8 mouse cellular contexts compared by ENCODE assay signal in the genomic region with DNA sequence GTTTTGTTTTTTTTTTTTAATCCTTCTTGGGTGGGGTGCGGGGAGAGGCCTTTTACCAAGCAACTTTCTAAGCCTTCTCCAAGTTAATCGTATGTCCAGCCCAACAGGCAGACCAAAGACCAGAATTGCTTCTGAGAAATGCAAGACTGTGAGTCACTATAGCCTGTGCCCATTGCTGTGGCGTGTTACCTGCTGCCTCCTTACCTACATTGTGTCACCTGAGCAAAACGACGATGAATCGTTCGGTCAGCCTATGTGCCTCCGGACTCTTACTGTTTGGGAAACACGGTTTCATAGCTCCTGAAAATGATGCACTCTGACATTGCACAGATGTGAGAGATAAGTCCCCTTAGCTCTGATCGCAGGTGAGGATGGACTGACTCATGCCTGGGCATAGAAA. TPM values are rescaled to one million over a fixed set of nuclear protein-coding genes. Genes with fewer than 3 reads are reported as not detected.
DNase-seq lines count a peak whose midpoint lies in the region; ATAC-seq and TF ChIP-seq lines count a peak whose summit lies in the region.

No protein-coding gene starts in this region.

- H3K36me3 ChIP-seq in lung, embryonic 15.5 days: no peaks in the 10 kb centered on the region
- no peaks in the 10 kb centered on the region for H3K36me3 ChIP-seq in forebrain, embryonic 13.5 days (ENCODE audit: poor library complexity, severe bottlenecking)
- H3K36me3 ChIP-seq in limb, embryonic 10.5 days: no peaks in the 10 kb centered on the region
- H3K36me3 ChIP-seq in stomach, embryonic 14.5 days (ENCODE audit: control insufficient read depth, insufficient read depth, low read length): no peaks in the 10 kb centered on the region

- no peaks in the 10 kb centered on the region for H3K9me3 ChIP-seq in lung, embryonic 15.5 days
- H3K9me3 ChIP-seq in forebrain, embryonic 13.5 days (replicated peaks): no peaks in the 10 kb centered on the region
- no peaks in the 10 kb centered on the region for H3K9me3 ChIP-seq in limb, embryonic 10.5 days (replicated peaks)
- no peaks in the 10 kb centered on the region for H3K9me3 ChIP-seq in stomach, embryonic 14.5 days (ENCODE audit: control insufficient read depth, low read depth, low read length)

- no peak for ATAC-seq in lung, embryonic 15.5 days (ENCODE audit: borderline replicate concordance, extremely low read depth, low FRiP score, low TSS enrichment)
- no peak for ATAC-seq in forebrain, embryonic 13.5 days
- no peak for ATAC-seq in stomach, embryonic 14.5 days (ENCODE audit: insufficient number of reproducible peaks, insufficient read depth, low FRiP score, low read depth)

- H3K9ac ChIP-seq in lung, embryonic 15.5 days: no peak overlapping the region; the same call in 1 of the 2 replicates
- H3K9ac ChIP-seq in forebrain, embryonic 13.5 days: no peak overlapping the region
- no peak overlapping the region for H3K9ac ChIP-seq in stomach, embryonic 14.5 days (replicated peaks; ENCODE audit: low read depth, low read length)

- TF ChIP-seq POLR2A in lung, adult 2 months (IDR thresholded peaks at IDR 0.05; ENCODE audit: borderline replicate concordance, extremely low read depth, low read depth, low read length): no peak

- 0 out of 2 replicates have a peak overlapping the region, but pooled peaks have one; percentile 39 for H3K27ac ChIP-seq in lung, embryonic 15.5 days
- no peak overlapping the region for H3K27ac ChIP-seq in forebrain, embryonic 13.5 days
- H3K27ac ChIP-seq in limb, embryonic 10.5 days: no peak overlapping the region
- H3K27ac ChIP-seq in stomach, embryonic 14.5 days (ENCODE audit: low read length): peak overlapping the region; percentile 30; the same call in 1 of the 2 replicates
- no peak overlapping the region for H3K27ac ChIP-seq in gastrocnemius, adult 2 months

- H3K4me1 ChIP-seq in lung, embryonic 15.5 days: peaks cover 6% of the 10 kb centered on the region; the same call in 1 of the 2 replicates
- no peaks in the 10 kb centered on the region for H3K4me1 ChIP-seq in lung, adult 2 months (ENCODE audit: control insufficient read depth, insufficient read depth, low read length)
- H3K4me1 ChIP-seq in forebrain, embryonic 13.5 days: peaks cover 13% of the 10 kb centered on the region; the same call in 1 of the 2 replicates
- H3K4me1 ChIP-seq in limb, embryonic 10.5 days: peaks cover 20% of the 10 kb centered on the region
- H3K4me1 ChIP-seq in stomach, embryonic 14.5 days (ENCODE audit: control insufficient read depth, insufficient read depth, low read length): no peaks in the 10 kb centered on the region

- peak overlapping the region; percentile 75 for H3K4me3 ChIP-seq in lung, embryonic 15.5 days
- no peak overlapping the region for H3K4me3 ChIP-seq in lung, adult 2 months (replicated peaks; ENCODE audit: extremely low read depth, low read depth, low read length)
- 0 out of 2 replicates have a peak overlapping the region, but pooled peaks have one; percentile 78 for H3K4me3 ChIP-seq in forebrain, embryonic 13.5 days
- peak overlapping the region; percentile 80 for H3K4me3 ChIP-seq in limb, embryonic 10.5 days
- peak overlapping the region; percentile 89 for H3K4me3 ChIP-seq in stomach, embryonic 14.5 days (ENCODE audit: low read depth, low read length)
- H3K4me3 ChIP-seq in gastrocnemius, adult 2 months: no peak overlapping the region

- DNase-seq in lung, adult 2 months: no peak
- no peak for DNase-seq in limb, embryonic 10.5 days (ENCODE audit: low spot score)
- no peak for DNase-seq in gastrocnemius, adult 2 months
- no peak for DNase-seq in cerebellum, adult 9-10 months
- DNase-seq in cerebellum, postnatal 25 days: no peak

- 10% methylated on average over 10 of the region's 10 CpGs for WGBS in lung, embryonic 15.5 days
- WGBS in lung, adult 2 months: 19% methylated on average over 10 of the region's 10 CpGs
- 9% methylated on average over 10 of the region's 10 CpGs for WGBS in forebrain, embryonic 13.5 days
- 9% methylated on average over 10 of the region's 10 CpGs for WGBS in limb, embryonic 10.5 days
- 8% methylated on average over 10 of the region's 10 CpGs for WGBS in stomach, embryonic 14.5 days

- TF ChIP-seq CTCF in lung, adult 2 months (IDR thresholded peaks at IDR 0.05; ENCODE audit: insufficient read depth, low read length): no peak
- no peak for TF ChIP-seq CTCF in gastrocnemius, adult 2 months (IDR thresholded peaks at IDR 0.05)

- peak overlapping the region; percentile 78 for H3K4me2 ChIP-seq in lung, embryonic 15.5 days
- peak overlapping the region; percentile 94 for H3K4me2 ChIP-seq in forebrain, embryonic 13.5 days
- H3K4me2 ChIP-seq in stomach, embryonic 14.5 days (replicated peaks; ENCODE audit: low read depth, low read length): peak overlapping the region; percentile 74

- intact Hi-C loops in gastrocnemius, adult 2 months (cut with DNase I): loop anchor here (10.0 kb wide), 1 partner anchor 114 kb away; no protein-coding TSS in a partner anchor

- H3K27me3 ChIP-seq in lung, embryonic 15.5 days: no peaks in the 10 kb centered on the region
- H3K27me3 ChIP-seq in forebrain, embryonic 13.5 days: peaks cover 26% of the 10 kb centered on the region
- peaks cover 38% of the 10 kb centered on the region for H3K27me3 ChIP-seq in limb, embryonic 10.5 days (ENCODE audit: low read depth, poor library complexity, severe bottlenecking)
- no peaks in the 10 kb centered on the region for H3K27me3 ChIP-seq in stomach, embryonic 14.5 days (ENCODE audit: control insufficient read depth, insufficient read depth, low read length)

RNA-seq across cellular contexts. Expression of gene Pawr, which starts 1.0 kb away (rescaled TPM):
- 20.8 and 21.0 TPM in 2 replicates for polyA plus RNA-seq in lung, embryonic 15.5 days (2015; fragmentation: Nextera tagmentation; extraction: Ambion mirVana)
- polyA plus RNA-seq in lung, adult 2 months (2012; rRNA removed): 12.9 and 23.8 TPM in 2 replicates
- 4.3 and 4.7 TPM in 2 replicates for polyA plus RNA-seq in forebrain, embryonic 13.5 days (2015; fragmentation: Nextera tagmentation; extraction: Ambion mirVana)
- polyA plus RNA-seq in limb, embryonic 10.5 days (2016; fragmentation: Nextera tagmentation; extraction: Ambion mirVana): 4.0 and 4.3 TPM in 2 replicates
- polyA plus RNA-seq in stomach, embryonic 14.5 days (2014; fragmentation: Nextera tagmentation; extraction: Ambion mirVana): 13.5 and 18.5 TPM in 2 replicates
- total RNA-seq in gastrocnemius, adult 2 months (2021): 1 to 10 TPM in 1 of 2 experiments, under 1 TPM in 1; 0.99 to 1.0 TPM

Comparison
In these comparisons a context has a peak if more than half of its experiments do, and no peak if none do; other contexts are left out.
1. H3K4me3 ChIP-seq: peak in lung, embryonic 15.5 days (single experiment), forebrain, embryonic 13.5 days (single experiment), limb, embryonic 10.5 days (single experiment) and stomach, embryonic 14.5 days (single experiment); none in lung, adult 2 months (single experiment) and gastrocnemius, adult 2 months (single experiment).
2. H3K27ac ChIP-seq: peak in lung, embryonic 15.5 days (single experiment) and stomach, embryonic 14.5 days (single experiment); none in forebrain, embryonic 13.5 days (single experiment), limb, embryonic 10.5 days (single experiment) and gastrocnemius, adult 2 months (single experiment).
3. Peak in every context shown above with its lines, with median percentiles within 50 percentile points of each other: H3K4me2 ChIP-seq.